Mouse (Mus musculus): ENCODE results near the gene Rbks.

DNA sequence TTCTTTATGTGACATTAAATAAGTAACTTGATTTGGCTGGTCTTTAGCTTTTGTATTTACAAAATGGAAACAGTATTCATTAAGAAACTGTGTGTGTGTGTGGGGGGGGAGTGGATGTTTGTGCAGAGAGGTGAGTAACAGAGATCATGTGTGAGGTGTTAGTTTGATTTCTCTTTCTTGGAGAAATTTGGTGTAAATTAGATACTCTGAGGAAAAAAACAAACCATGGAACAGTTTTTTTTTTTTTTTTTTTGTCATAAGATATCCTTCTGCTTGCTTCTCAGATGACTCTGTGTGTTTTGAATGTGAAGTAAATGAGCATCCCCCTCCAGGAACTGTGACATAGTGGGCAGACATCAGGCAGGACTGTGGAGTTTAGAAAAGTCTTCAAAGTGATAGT, 2.0 kb upstream of the Rbks start:
- TF ChIP-seq CTCF (IDR thresholded peaks at IDR 0.05; ENCODE audit: low read depth) (no peak), EP300 (IDR thresholded peaks at IDR 0.05; ENCODE audit: low read depth) (no peak)

All from liver, postnatal 0 days (tissue).